Mouse (Mus musculus): ENCODE results near the gene Adora1.

Adora1 gene

DNA sequence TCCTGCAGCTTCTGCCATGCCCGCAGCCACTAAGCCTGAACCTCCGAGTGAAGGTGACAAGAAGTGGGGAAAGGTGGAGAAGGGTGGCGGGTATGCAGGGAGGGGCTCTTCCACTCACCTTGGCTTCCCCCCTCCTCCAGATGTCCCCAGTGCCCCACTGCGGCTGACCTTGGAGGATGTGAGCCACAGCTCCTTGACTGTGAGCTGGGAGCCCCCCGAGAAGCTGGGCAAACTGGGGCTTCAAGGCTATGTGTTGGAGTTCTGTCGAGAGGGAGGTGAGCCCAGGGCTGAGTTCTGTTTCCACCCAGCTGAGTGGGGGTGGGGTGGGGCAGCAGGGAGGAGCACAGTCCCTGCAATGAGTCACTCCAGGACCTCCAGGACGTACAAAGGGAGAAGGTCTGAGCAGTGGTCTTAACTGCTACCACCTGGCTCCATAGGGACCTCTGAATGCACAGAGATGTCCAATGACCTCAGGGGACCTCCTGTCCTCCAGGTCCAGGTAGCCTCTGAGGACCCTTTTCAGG is 41.5 kb downstream of the Adora1 start:
- no peak for DNase-seq (ENCODE audit: low spot score)

DNA sequence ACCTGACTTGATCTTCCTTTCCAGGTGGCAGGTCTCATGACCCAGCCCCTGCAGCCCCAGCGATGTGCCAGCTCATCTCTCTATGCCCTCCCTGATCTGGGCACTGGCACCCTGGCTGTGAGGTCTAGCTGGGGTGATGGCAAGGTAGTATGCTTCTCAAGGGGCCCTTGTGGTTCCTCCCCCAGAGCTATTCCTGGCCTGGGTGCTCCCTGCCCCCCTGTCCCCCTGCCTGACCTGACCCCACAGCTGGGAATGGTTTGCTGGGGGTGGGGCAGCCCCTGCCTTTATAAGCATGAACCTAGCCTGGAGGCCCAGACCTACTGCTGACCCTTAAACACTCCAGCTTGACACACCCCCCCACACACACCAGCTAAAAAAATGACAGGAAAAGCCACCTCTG is 42.1 kb downstream of the Adora1 start, which contains the start of gene Mybph:
TSS of gene Mybph (plus strand) at position 323 of the 400 bp plus-strand sequence.
- DNase-seq (ENCODE audit: low spot score) = no peak

DNA sequence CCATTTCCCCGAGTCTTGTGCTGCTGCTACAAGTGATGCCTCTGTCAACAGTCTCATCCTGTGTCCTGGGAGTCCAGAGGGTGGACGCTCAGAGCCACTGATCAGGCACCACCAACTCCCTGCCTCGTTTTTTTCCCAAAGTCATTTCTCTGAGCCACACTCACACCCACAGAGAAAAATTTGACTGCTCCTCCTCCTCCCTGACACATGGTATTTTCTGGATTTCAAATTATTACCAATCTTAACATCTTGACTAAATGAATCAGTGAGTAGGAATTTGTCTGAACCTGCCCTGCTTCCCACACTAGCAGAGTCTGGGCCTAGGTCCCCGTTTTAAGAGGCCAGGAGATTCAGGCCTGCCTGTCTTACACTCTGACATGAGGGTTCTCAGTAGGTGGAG is 43.2 kb downstream of the Adora1 start:
- DNase-seq (ENCODE audit: low spot score) = no peak

DNA sequence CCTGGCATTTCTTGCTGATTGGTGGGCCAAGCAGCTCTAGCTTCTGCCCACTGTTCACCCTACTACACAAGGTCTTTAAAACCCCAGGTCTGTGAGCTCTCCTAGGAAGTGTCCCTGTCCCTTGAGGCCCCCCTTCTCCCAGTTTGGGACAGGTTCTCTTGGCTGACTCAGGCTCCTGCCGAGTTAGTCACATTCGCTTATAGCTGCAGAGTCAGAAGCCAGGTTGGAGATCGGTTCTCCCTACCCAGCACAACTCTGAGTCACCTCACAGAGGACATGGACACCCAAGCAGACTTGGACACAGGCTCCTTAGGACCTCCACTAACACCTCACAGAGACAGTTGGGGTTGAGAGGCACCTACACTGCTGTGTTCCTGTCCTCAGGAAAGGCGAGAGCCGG is 44.0 kb downstream of the Adora1 start:
- no peak for DNase-seq (ENCODE audit: low spot score)

DNA sequence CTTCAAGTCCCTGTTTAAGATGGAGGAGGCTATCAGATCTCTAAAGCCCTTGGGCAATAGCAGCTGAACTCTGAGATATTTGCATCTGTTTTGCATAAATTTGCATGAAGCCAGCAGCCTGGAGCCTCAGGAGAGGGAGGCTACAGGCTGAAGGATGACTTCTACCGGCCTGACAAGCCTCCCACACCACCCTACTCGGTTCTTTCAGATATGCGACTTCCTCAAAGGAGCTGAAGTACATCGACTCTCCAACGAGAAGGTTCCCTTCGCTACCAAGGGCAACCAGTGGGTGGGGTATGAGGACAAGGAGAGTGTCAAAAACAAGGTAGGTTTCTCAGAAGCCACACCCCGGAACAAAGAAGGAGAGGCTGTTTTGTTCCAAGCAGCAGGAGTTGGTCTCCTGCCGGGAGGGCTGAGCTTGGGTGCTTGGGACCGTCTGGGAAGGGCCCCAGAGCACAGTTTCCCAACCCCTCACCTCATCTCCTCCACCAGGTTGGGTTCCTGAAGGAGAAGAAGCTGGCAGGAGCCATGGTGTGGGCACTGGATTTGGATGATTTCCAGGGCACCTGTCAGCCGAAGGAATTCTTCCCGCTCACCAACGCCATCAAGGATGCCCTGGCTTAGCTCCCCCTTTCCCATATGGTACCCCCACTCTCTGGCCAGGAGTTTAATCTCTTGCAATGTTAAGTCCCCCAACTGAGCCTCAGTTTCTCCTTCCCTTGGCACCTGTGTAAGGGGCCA is 46.1 kb downstream of the Adora1 start:
- DNase-seq (ENCODE audit: low spot score) = no peak

DNA sequence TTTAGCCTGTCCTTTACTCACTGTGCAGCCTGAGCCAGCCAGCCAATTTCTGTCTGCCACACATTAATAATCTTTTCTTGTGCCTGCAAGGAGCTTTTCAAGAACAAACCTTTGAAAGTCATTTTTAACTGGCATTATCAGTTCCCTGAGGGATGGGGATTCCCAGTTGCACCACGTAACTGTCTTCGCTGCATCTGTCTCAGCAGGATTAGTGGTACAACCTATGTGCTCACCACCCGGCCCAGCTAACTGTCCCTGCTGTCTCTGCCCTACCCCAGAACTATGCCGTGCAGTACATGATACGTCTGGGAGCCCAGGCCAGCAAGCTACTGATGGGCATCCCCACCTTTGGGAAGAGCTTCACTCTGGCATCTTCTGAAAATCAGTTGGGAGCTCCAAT is 47.0 kb downstream of the Adora1 start:
- no peak for DNase-seq (ENCODE audit: low spot score)

DNA sequence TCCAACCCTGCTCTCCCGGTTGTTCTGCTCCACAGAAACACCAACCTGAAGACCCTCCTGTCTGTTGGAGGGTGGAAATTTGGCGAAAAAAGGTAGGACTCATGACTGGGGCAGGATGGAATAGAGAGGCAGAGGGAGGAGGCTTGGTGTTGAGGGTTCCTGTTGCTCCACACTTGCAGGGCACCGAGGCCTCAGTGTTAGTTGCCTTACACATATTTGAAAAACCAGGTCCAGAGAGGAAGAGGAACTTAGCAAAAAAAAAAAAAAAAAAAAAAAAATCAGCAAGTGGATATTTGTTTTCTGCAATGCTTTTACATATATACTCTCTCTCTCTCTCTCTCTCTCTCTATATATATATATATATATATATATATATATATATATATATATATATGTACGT is 51.1 kb downstream of the Adora1 start:
- no peak for DNase-seq (ENCODE audit: low spot score)

DNA sequence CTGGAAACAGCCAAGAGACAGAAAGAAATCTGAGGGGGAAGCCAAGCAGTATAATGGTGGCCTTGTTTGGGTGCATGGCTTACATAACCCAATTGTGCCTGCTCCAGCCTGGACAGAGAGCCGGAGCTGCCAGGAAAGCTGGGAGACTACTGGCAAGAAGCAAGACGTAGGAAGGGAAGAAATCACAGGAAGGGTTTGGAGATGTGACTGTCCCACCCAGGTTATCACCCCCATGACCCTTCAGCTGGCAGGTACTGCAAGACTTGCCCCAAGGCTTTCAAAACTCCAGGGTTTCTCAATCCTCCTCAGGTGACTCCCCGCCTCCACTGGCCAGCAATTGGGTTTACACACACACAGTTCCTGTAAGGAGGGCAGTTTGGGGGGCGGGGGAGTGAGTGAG is 53.2 kb downstream of the Adora1 start, which contains the start of gene Chil1:
TSS of gene Chil1 (plus strand) at position 152 of the 400 bp plus-strand sequence.
- DNase-seq (ENCODE audit: low spot score) = no peak

DNA sequence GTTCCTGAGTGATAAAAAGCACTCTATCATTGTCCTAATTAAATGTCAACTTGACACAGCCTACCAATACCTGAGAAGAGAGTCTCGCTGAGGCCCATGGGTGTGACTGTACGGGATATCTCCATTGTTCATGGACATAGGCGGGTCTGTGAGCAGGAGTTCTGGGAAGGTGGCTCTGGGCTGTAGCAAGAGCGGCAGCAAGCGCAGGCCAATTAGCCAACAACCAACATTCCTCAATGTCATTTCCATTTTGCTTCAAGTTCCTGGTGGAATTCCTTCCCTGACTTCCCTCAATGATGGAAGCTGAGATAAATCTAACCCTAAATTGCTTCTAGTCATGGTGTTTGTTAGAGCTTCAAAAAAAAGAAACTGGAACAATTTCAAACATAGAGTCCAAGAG is 57.3 kb downstream of the Adora1 start:
- DNase-seq (ENCODE audit: low spot score) = no peak

DNA sequence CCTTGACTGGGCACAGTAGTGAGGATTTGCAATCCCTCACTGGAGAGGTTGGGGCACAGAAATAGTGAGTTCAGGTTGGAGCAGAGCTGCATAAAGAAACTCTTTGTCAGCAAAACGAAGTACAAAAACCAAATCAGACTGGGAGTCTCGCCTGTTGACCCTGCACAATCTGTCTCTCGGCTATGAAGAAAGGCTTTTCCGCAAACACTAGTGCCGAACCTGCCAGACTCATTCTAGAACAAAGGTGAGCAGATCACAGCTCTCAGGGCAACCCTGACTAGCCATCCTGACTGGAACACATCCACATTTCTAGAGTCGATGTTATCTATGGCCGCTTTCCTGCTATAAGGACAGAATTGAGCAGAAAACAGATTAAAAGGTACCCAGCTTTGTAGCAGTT is 62.1 kb downstream of the Adora1 start:
- no peak for DNase-seq (ENCODE audit: low spot score)

DNA sequence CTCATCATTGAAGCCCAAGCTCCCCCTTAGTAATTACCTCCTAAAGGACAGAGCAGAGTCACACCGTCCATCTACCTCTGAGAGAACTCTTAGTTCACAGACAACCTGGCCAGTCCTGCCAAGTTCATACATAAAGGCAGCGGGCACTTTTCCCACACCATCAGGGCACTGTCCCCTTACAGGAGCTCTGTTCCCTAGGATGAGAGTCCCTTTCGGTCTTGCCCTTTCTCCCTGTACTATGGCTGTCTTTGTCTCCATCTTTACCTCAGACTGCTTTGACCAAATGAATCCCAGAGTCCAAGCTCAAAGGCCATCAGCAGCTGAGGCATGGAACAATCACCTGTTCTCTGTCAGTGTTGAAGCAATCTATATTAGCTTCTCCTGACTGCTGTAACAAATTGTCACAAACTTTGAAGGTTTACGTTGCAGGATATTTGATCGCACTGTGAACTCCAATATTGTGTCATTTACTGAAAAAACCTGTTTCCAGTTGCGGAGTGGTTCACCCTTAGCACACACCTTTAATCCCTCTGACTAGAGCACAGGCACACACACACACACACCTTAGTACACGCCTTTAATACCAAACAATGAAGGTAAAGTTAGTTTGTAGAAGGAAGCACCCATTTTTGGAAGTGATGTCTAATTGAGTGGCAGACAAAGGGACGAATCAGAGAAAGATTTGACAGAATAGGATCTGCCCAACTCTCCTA is 66.1 kb downstream of the Adora1 start:
- no peak for DNase-seq (ENCODE audit: low spot score)

DNA sequence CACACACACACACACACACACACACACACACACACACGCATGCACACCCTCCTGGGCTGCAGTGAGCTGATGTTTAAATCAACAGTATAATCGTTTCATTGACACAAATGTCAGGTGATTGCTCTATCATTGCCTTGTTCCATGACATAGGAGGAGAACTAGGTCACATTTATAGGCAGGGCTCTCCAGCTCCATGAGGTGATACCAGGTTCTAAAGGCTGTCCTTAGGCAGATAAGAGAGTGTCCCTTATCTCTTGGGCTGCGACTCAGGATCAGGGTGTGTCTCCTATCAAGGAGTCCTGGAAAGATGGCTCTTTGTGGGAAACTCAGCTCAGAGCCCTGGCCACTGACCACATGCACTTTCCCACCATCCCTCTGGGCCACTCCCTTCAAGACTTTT is 66.7 kb downstream of the Adora1 start:
- DNase-seq (ENCODE audit: low spot score) = no peak

DNA sequence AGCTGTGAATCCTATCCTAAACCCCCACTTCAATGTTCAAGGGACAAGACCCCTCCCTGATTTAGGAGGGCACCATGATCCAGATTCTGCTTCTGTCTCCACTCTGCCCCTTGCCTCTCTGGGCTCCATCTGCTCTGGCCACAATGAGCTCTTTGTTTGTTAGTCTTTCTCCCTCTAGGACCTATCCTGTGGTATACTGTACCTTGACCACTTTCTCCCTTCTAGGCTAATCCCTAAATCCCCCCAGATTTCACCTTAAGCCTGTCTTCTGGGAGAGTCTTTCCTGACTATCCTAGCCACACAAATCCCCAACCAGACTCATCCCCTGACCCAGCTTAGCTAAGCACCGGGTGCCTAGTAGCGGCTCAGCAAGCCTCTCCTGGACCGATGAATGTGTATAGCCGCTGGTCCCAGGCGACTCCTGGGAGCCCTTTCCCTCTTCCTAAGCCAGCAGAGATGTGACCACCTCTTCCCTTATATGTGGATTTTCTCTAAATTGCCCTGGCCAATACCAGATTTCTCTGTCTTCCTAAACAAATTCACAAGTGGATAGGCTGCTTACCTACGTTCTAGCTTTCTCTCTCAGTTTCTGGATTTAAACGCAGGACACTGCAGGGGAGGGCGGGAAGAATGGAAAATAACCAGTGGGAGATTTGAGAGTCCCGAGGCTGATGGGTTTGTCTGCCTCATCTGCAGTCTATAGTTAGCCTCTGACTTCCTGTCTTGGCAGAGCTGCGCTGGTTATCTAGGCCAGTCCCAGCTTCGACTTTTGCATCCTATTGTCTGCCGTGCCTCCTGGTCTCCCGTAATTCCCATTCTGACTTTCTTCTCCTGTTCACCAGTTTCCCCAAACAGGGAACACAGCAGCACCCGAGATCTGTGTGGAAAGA is 67.6 kb downstream of the Adora1 start:
- no peak for DNase-seq (ENCODE audit: low spot score)

DNA sequence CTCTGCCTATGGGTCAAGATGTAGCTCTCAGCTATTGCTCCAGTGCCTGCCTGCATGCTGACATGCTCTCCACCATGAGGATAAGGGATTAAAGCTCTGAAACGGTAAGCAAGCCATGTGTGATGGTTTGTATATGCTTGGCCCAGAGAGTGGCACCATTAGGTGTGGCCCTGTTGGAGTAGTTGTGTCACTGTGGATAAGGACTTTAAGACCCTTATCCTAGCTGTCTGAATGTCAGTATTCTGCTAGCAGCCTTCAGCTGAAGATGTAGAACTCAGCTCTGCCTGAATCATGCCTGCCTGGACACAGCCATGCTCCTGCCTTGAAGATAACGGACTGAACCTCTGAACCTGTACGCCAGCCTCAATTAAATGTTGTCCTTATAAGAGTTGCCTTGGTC is 68.7 kb downstream of the Adora1 start:
- no peak for DNase-seq (ENCODE audit: low spot score)

DNA sequence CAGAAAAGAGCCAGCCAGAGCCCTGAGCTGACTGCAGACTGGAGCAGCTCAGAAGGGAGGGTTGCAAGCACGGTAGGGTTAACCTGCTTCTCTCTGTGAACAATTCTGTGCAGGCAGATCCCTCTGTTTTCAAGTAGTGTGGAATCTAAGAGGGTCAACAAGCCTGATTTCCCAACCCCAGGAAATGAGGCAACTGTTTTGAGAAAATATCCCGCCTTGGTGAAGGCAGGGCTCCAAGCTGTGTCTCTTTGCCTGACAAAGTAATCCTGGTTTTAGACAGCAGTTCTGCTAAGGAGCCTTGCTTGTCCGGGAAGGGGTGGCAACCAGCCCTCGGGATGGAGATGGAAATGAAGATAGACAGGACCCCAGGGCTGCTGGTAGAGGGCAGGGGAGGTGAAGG is 70.8 kb downstream of the Adora1 start:
- DNase-seq (ENCODE audit: low spot score) = no peak

DNA sequence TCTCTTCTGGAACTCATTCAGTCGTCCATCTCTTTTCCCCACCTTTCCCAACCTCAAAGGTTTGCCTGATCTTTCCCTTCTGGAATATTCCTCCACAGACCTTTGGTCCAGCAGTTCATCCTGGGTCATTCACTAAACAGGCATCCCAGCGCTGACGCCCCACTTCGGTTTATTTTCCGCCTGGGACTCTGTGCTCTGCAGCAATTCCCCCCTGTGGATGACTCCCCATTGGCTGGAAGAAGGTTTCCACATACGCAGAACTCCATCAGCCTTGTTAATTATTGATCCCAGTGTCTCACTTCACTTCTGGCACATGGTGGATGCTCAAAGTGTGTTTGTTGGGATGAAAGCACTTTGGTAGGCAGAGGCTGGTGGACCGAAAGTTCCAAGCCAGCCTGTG is 71.8 kb downstream of the Adora1 start:
- no peak for DNase-seq (ENCODE audit: low spot score)

DNA sequence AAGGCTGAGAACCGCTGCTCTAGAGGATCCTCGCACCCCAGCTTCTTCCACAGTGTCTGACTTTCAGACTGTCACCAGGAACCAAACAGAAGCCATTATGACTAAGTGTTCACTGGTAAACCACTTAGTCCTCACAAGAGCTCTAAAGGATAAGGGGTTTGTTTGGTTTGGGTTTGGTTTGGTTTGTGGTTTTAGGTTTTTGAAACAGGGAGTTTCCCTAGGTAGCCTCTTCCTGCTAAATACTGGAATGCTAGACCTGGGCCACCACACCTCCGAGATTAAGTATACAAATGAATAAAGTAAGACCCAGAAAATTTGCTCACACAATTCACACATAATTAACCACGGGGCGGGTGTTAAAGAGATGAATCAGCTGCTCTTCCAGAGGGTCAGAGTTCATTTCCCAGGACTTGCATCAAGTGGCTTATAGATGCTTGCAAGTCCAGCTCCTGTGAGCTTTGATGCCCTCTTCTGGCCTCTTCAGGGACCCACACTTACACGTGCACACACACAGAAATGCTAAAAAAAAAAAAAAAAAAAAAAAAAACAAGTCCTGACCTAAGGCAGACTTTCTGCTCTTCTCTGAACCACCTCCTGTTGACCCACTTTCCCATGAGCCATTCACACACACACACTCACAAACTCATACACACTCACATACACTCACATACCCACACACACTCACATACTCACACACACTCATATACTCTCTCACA is 72.6 kb downstream of the Adora1 start:
- no peak for DNase-seq (ENCODE audit: low spot score)

DNA sequence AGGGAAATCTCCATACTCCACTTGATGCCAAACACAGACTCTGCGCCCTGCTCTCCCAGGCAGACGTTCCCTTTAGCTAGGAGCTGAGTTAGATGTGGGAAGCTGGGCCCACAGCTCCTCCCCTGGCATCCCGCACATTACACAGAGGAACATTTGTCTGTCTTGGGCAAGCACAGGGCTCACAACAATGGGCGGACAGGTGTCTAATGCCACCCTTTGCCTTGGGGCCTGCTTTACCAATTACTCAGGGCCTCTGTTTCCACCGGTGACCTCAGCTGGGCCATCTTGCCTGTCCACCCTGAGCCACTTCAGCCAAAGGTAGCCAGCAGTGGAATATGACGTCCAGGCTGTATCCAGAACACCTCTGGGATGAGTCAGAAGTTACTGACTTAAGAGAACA is 73.8 kb downstream of the Adora1 start:
- DNase-seq (ENCODE audit: low spot score) = no peak

DNA sequence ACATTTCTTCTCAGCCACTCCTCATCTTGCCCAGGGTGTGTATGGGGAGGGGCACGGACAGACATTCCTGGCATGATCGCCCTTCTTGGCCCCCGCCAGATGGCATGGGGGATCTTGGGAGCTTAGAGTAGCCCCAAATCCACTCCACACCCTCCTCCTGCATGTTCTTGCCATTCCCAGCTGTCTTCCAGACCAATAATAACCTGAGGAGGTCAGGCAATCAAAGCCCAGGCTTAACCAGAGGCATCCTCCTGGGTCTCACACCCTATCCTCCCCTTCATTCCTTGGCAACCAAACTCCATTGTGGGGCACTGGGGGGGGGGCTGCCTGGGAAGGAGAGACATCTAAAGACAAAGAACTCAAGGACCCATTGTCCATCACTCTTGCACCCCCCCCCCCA is 74.8 kb downstream of the Adora1 start:
- DNase-seq (ENCODE audit: low spot score) = no peak

DNA sequence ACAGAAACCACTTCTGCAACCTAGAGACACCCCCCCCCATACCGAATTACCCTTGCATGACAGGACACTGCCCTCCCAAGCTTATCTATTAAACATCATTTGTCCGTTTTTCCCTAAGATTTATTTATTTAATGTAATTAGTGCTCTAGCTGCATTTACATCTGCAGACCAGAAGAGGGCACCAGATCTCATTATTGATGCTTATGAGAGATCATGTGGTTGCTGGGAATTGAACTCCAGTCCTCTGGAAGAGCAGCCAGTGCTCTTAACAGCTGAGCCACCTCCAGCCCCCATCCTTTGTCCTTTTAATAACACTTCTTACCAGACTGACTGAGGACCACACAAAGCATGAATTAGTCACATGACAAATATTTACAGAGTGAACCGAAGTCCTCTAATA is 80.6 kb downstream of the Adora1 start:
- no peak for DNase-seq (ENCODE audit: low spot score)

DNA sequence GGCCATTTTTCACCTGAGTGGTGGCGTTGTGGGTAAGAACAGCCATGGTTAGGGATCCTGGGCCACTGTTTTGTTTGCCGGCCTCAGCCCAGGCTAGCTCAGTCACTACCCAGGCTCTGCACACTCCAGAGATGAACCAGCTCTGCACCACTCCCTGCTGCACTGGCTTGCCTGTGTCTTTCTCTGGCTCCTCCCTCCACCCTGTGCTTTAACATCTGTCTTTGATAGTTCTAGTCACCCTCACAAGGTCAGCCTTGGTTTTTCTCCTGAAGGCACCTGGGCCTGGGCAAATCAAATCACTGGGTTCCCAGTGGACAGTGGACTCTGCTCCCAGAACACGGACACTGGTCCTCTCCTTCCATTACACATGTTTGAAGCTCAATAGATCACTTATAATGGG is 81.1 kb downstream of the Adora1 start:
- no peak for DNase-seq (ENCODE audit: low spot score)

All from embryo, embryonic 10 days (tissue).